In the genomic region with DNA sequence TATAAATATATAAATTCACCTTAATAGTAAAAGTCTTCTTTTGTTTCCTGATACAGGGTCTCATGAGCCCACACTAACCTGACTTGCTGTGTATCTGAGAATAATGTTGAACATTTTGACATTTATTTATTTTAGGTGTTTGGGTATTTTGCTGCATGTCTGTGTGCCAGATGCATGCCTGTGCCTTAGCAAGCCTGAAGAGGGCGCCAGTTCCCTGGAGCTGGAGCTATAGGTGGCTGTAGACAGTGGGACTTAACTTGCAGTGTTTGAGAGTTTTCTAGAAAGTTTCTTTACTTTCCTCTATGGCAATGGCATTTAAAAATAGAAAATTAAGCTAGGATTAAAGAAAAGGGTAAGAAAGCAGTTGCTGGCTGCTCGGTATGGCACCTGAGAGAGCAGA, we compare ENCODE assay signal across 11 mouse cellular contexts. TPM values are rescaled to one million over a fixed set of nuclear protein-coding genes. Genes with fewer than 3 reads are reported as not detected.
DNase-seq lines count a peak whose midpoint lies in the region; ATAC-seq and TF ChIP-seq lines count a peak whose summit lies in the region.
"Had no signal": no experiment of that assay in that cellular context is flagged by ENCODE, and none has a peak within 500 bp of the region (broad histone marks: within the 10 kb centered on the region; RNA-seq: fewer than 3 reads in every experiment).

No protein-coding gene starts in this region.

- ATAC-seq in CD4-positive, CD25-positive, alpha-beta regulatory T cell, adult 4 months, result no peak

- TF ChIP-seq CTCF in left cerebral cortex, adult 2 months (IDR thresholded peaks at IDR 0.05), result peak; percentile 65

- no peak overlapping the region for H3K4me3 ChIP-seq in left cerebral cortex, adult 2 months
- H3K4me3 ChIP-seq: megakaryocyte, embryonic 14.5 days had no signal

- no peak overlapping the region for H3K27ac ChIP-seq in left cerebral cortex, adult 2 months

- intact Hi-C loops in left cerebral cortex, adult 2 months (cut with DNase I), result no loop called here
- intact Hi-C loops in left cerebral cortex, postnatal 14 days (cut with DNase I), result loop anchor here (5.0 kb wide), 1 partner anchor 406 kb away; no protein-coding TSS in a partner anchor

- peak; percentile 71 for DNase-seq in CD4-positive, CD25-positive, alpha-beta regulatory T cell, adult 2 months (ENCODE audit: low read depth, low spot score)
- DNase-seq in left cerebral cortex, adult 2 months (ENCODE audit: extremely low spot score in 1 of 2, low spot score in 2 of 2), result no peak
- DNase-seq in left cerebral cortex, postnatal 14 days (ENCODE audit: low spot score in 2 of 2), result no peak
- peak; percentile 56 for DNase-seq in brain, adult 2 months (ENCODE audit: low read depth, low spot score)
- DNase-seq in natural killer cell, adult 2 months (ENCODE audit: low spot score in 2 of 2), result peak; percentile 30 to 43
- DNase-seq in ovary, adult 18-20 months (ENCODE audit: low spot score), result no peak
- no peak for DNase-seq in retina, embryonic 14.5 days (ENCODE audit: low spot score)

RNA-seq across cellular contexts. Expression of gene Srp9, which starts 6.3 kb away (rescaled TPM):
- 100 to 1,000 TPM; 114 to 148 TPM for polyA plus RNA-seq in CD4-positive, CD25-positive, alpha-beta regulatory T cell, adult 4 months (2017; shearing (Covaris generic))
- total RNA-seq in left cerebral cortex, adult 2 months (2021), result 10 to 100 TPM; 64.5 to 67.1 TPM
- total RNA-seq in left cerebral cortex, postnatal 14 days (2021), result 10 to 100 TPM; 55.2 to 57.1 TPM

RNA-seq across cellular contexts. Expression of gene Vmn1r1, which starts 33.5 kb away (rescaled TPM):
- under 1 TPM in 1 of 2 experiments, not detected in 1; 0.11 TPM for polyA plus RNA-seq in CD4-positive, CD25-positive, alpha-beta regulatory T cell, adult 4 months (2017; shearing (Covaris generic))
- not detected for total RNA-seq in left cerebral cortex, adult 2 months (2021)
- not detected for total RNA-seq in left cerebral cortex, postnatal 14 days (2021)
- total RNA-seq: heart, postnatal 14 days had no signal
- polyA plus RNA-seq: stomach, embryonic 16.5 days had no signal

Comparison
In these comparisons a context has a peak if more than half of its experiments do, and no peak if none do; other contexts are left out.
1. DNase-seq: peak in CD4-positive, CD25-positive, alpha-beta regulatory T cell, adult 2 months (single experiment), brain, adult 2 months (single experiment) and natural killer cell, adult 2 months (2 of 2); none in left cerebral cortex, adult 2 months (0 of 2), left cerebral cortex, postnatal 14 days (0 of 2), ovary, adult 18-20 months (single experiment) and retina, embryonic 14.5 days (single experiment).